16 mouse cellular contexts compared by ENCODE assay signal in genomic region chr19:11992034-11992433, GRCm38 (mm10). TPM values are rescaled to one million over a fixed set of nuclear protein-coding genes. Genes with fewer than 3 reads are reported as not detected.
"Had no signal": no experiment of that assay in that cellular context is flagged by ENCODE, and none has a peak within 500 bp of the region (broad histone marks: within the 10 kb centered on the region; RNA-seq: fewer than 3 reads in every experiment).

No protein-coding gene starts in this region.

- H3K4me3 ChIP-seq: megakaryocyte, embryonic 14.5 days; midbrain, embryonic 13.5 days; midbrain, embryonic 15.5 days; neural tube, embryonic 12.5 days; stomach, embryonic 15.5 days had no signal

- H3K27ac ChIP-seq: macrophage; midbrain, embryonic 13.5 days; midbrain, embryonic 15.5 days; neural tube, embryonic 12.5 days; stomach, embryonic 15.5 days; stomach, postnatal 0 days had no signal

- DNase-seq: lung, adult 18-20 months; lung, embryonic 14.5 days; right cerebral cortex, postnatal 14 days; thymus, adult 2 months; thymus, postnatal 25 days; thymus, postnatal 4 days had no signal

RNA-seq across cellular contexts. Expression of gene Olfr1423, which starts 49.1 kb away (rescaled TPM):
- total RNA-seq: midbrain, postnatal 0 days; monocyte, adult 5-6 weeks; neutrophil, adult 5-6 weeks had no signal
